Mouse (Mus musculus) erythroblast, embryonic 14.5 days (primary cell): ENCODE results near the gene Gm20865. TPM values are rescaled to one million over a fixed set of nuclear protein-coding genes. Genes with fewer than 3 reads are reported as not detected.
"Not testable (repeated sequence)": the region's sequence is repeated elsewhere in the genome, so short reads cannot be mapped to it uniquely, and the experiment has no call there.

Source experiments
- H3K27me3 ChIP-seq: 2 replicates; pipeline ENCODE4 v1.6.1; 2012; ENCODE audit warnings: inconsistent platforms; ENCODE audit not compliant: control insufficient read depth
- H3K36me3 ChIP-seq: 2 replicates; pipeline ENCODE4 v1.6.1; 2012; ENCODE audit warnings: mild to moderate bottlenecking, inconsistent platforms; ENCODE audit not compliant: control insufficient read depth
- H3K4me1 ChIP-seq: 2 replicates; pipeline ENCODE4 v1.6.1; 2012; ENCODE audit warnings: inconsistent platforms; ENCODE audit not compliant: control insufficient read depth
- H3K4me3 ChIP-seq: replicated peaks from 2 replicates; pipeline ENCODE3; 2012; ENCODE audit warnings: moderate library complexity, mild to moderate bottlenecking, inconsistent platforms
- H3K9me3 ChIP-seq: 2 replicates; pipeline ENCODE4 v1.6.1; 2012; ENCODE audit warnings: low read length, inconsistent platforms, mixed read lengths; ENCODE audit not compliant: control insufficient read depth
- polyA plus RNA-seq: library from polyadenylated mRNA; stranded (reverse); fragments of >175 nt; gene quantifications from 2 replicates; pipeline ENCODE4 v1.2.3, GENCODE M21; 2012

The Gm20865 gene
- not detected in 2 replicates for polyA plus RNA-seq

- H3K36me3 ChIP-seq, H3K4me3 ChIP-seq, H3K9me3 ChIP-seq, H3K4me1 ChIP-seq, H3K27me3 ChIP-seq: not testable (repeated sequence)
Measured at GRCm38 (mm10) chrY:21241275-21241674, at the start of gene Gm20865. Gm20865 (plus strand) TSS chrY:21241575.

Other genes with a start within 250 kb of the Gm20865 start
- not detected in 2 replicates for gene Gm29866, start 247.9 kb upstream of the Gm20865 start, polyA plus RNA-seq
- gene Gm20909, start 77.0 kb upstream of the Gm20865 start, polyA plus RNA-seq, result not detected in 2 replicates